Comparison of ENCODE assay signal across 8 mouse cellular contexts in the genomic region with DNA sequence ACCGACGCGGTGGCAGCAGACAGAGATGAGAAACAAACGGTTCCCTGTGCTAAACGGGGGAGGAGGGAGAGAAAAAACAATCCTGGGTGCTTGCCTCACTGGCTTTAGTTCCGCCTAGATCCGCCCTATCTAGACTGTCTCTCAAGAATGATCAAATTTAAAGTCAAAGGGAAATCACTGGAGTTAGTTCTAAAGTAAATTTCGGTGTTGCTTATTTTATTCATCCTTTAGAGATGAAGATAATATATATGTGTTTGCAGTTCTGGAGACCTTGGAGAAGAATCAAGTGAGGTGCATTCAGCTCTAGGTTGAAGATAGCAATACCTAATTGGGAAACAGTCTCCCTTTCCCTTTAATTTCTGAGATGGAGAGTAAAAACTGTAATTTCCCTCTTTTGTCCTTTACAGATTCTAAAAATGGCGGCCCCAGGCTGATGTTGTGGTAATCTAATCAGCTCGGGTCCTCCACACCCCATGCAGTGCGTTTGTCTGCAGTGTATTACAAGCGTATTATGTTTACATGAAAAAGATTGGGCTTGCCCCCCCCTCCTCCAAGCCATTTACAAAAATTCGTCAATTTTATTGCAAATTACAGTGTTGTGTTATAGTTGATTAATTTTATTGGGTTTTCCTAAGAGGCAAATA. TPM values are rescaled to one million over a fixed set of nuclear protein-coding genes. Genes with fewer than 3 reads are reported as not detected.
DNase-seq lines count a peak whose midpoint lies in the region; ATAC-seq and TF ChIP-seq lines count a peak whose summit lies in the region.

No protein-coding gene starts in this region.

- DNase-seq in heart, adult 9 months (ENCODE audit: low spot score in 2 of 2) = no peak
- no peak for DNase-seq in ES-E14 (ENCODE audit: low read depth, low spot score)
- peak; percentile 33 for DNase-seq in embryonic facial prominence, embryonic 10.5 days (ENCODE audit: low spot score)
- DNase-seq in midbrain, postnatal 0 days (ENCODE audit: low spot score) = peak; percentile 79
- no peak for DNase-seq in right cerebral cortex, postnatal 14 days
- DNase-seq in layer of hippocampus, adult 8-10 months (ENCODE audit: low spot score in 2 of 2) = no peak

- H3K9ac ChIP-seq in heart, embryonic 11.5 days (ENCODE audit: low read depth, low read length) = peak overlapping the region; percentile 100
- peak overlapping the region; percentile 97 for H3K9ac ChIP-seq in ES-E14 (ENCODE audit: insufficient read depth, low read depth, low read length, poor library complexity, severe bottlenecking)
- H3K9ac ChIP-seq in intestine, postnatal 0 days (ENCODE audit: low read depth, low read length) = peak overlapping the region; percentile 99
- peak overlapping the region; percentile 93 for H3K9ac ChIP-seq in midbrain, postnatal 0 days (replicated peaks; ENCODE audit: low read length, poor library complexity, severe bottlenecking)

- H3K9me3 ChIP-seq in heart, embryonic 11.5 days (replicated peaks; ENCODE audit: control insufficient read depth, low read length) = no peaks in the 10 kb centered on the region
- no peaks in the 10 kb centered on the region for H3K9me3 ChIP-seq in ES-E14 (ENCODE audit: control insufficient read depth, insufficient read depth, low read depth, low read length)
- H3K9me3 ChIP-seq in embryonic facial prominence, embryonic 10.5 days = no peaks in the 10 kb centered on the region
- no peaks in the 10 kb centered on the region for H3K9me3 ChIP-seq in intestine, postnatal 0 days (ENCODE audit: control insufficient read depth)
- no peaks in the 10 kb centered on the region for H3K9me3 ChIP-seq in midbrain, postnatal 0 days (ENCODE audit: low read length)

- H3K4me2 ChIP-seq in heart, embryonic 11.5 days = peak overlapping the region; percentile 92
- H3K4me2 ChIP-seq in intestine, postnatal 0 days (replicated peaks; ENCODE audit: low read depth) = peak overlapping the region; percentile 84
- H3K4me2 ChIP-seq in midbrain, postnatal 0 days (ENCODE audit: low read depth, low read length, poor library complexity, severe bottlenecking) = peak overlapping the region; percentile 80

- ATAC-seq in heart, embryonic 11.5 days (replicated peaks; ENCODE audit: insufficient number of reproducible peaks, low FRiP score, low TSS enrichment) = no peak
- no peak for ATAC-seq in intestine, postnatal 0 days
- ATAC-seq in midbrain, postnatal 0 days (ENCODE audit: low FRiP score) = no peak

- H3K4me3 ChIP-seq in heart, embryonic 11.5 days (ENCODE audit: low read depth, low read length) = peak overlapping the region; percentile 95
- peak overlapping the region; percentile 89 to 93 for H3K4me3 ChIP-seq in ES-E14 (ENCODE audit: insufficient read depth in 1 of 2, low read depth in 1 of 2, low read length in 2 of 2, poor library complexity in 1 of 2, severe bottlenecking in 1 of 2)
- peak overlapping the region; percentile 95 for H3K4me3 ChIP-seq in embryonic facial prominence, embryonic 10.5 days
- H3K4me3 ChIP-seq in intestine, postnatal 0 days (ENCODE audit: low read depth, low read length) = peak overlapping the region; percentile 85
- peak overlapping the region; percentile 95 for H3K4me3 ChIP-seq in midbrain, postnatal 0 days (ENCODE audit: low read depth, low read length)

- H3K4me1 ChIP-seq in heart, embryonic 11.5 days (ENCODE audit: control insufficient read depth, insufficient read depth, low read length) = peaks cover 5% of the 10 kb centered on the region
- H3K4me1 ChIP-seq in ES-E14 (ENCODE audit: control insufficient read depth in 2 of 2, insufficient read depth in 2 of 2, low read length in 2 of 2, poor library complexity in 1 of 2) = peaks cover 0 to 10% of the 10 kb centered on the region in 2 experiments; a peak in 2 of 4 replicates
- peaks cover 26% of the 10 kb centered on the region for H3K4me1 ChIP-seq in embryonic facial prominence, embryonic 10.5 days
- H3K4me1 ChIP-seq in intestine, postnatal 0 days (replicated peaks; ENCODE audit: control insufficient read depth, insufficient read depth, low read length) = 0 out of 2 replicates have a peak, but pooled peaks cover 4% of the 10 kb centered on the region
- peaks cover 4% of the 10 kb centered on the region; the same call in 1 of the 2 replicates for H3K4me1 ChIP-seq in midbrain, postnatal 0 days (ENCODE audit: insufficient read depth, low read length)

- no peaks in the 10 kb centered on the region for H3K27me3 ChIP-seq in heart, embryonic 11.5 days (ENCODE audit: control insufficient read depth, insufficient read depth, low read length)
- no peaks in the 10 kb centered on the region for H3K27me3 ChIP-seq in embryonic facial prominence, embryonic 10.5 days (replicated peaks; ENCODE audit: low read depth, poor library complexity, severe bottlenecking)
- H3K27me3 ChIP-seq in intestine, postnatal 0 days (replicated peaks; ENCODE audit: control insufficient read depth, insufficient read depth, low read length) = no peaks in the 10 kb centered on the region
- no peaks in the 10 kb centered on the region for H3K27me3 ChIP-seq in midbrain, postnatal 0 days (ENCODE audit: insufficient read depth, low read length)

- in situ Hi-C loops in ES-E14 (cut with MboI; ENCODE audit: low sequenced_read_pairs in 2 of 2, unreplicated experiment in 2 of 2) = no loop called here

- H3K36me3 ChIP-seq in heart, embryonic 11.5 days (ENCODE audit: control insufficient read depth, insufficient read depth, low read length) = no peaks in the 10 kb centered on the region
- H3K36me3 ChIP-seq in ES-E14 (ENCODE audit: control insufficient read depth, insufficient read depth, low read length, poor library complexity, severe bottlenecking) = 0 out of 2 replicates have a peak, but pooled peaks cover 2% of the 10 kb centered on the region
- no peaks in the 10 kb centered on the region for H3K36me3 ChIP-seq in embryonic facial prominence, embryonic 10.5 days (replicated peaks)
- H3K36me3 ChIP-seq in intestine, postnatal 0 days (ENCODE audit: control insufficient read depth, insufficient read depth) = no peaks in the 10 kb centered on the region
- H3K36me3 ChIP-seq in midbrain, postnatal 0 days (ENCODE audit: insufficient read depth, low read length) = no peaks in the 10 kb centered on the region

- H3K27ac ChIP-seq in heart, embryonic 11.5 days (ENCODE audit: low read depth, low read length) = peak overlapping the region; percentile 100
- peak overlapping the region; percentile 51; the same call in 1 of the 2 replicates for H3K27ac ChIP-seq in ES-E14 (ENCODE audit: insufficient read depth, low read depth, low read length, poor library complexity, severe bottlenecking)
- peak overlapping the region; percentile 100 for H3K27ac ChIP-seq in embryonic facial prominence, embryonic 10.5 days (replicated peaks)
- peak overlapping the region; percentile 100 for H3K27ac ChIP-seq in intestine, postnatal 0 days (ENCODE audit: low read depth, low read length)
- peak overlapping the region; percentile 100 for H3K27ac ChIP-seq in midbrain, postnatal 0 days (ENCODE audit: low read depth, low read length)

- WGBS in heart, embryonic 11.5 days (ENCODE audit: insufficient replicate concordance) = 1% methylated on average over 13 of the region's 13 CpGs
- under 1% methylated on average over 13 of the region's 13 CpGs for WGBS in embryonic facial prominence, embryonic 10.5 days
- under 1% methylated on average over 13 of the region's 13 CpGs for WGBS in intestine, postnatal 0 days
- under 1% methylated on average over 13 of the region's 13 CpGs for WGBS in midbrain, postnatal 0 days

- TF ChIP-seq CTCF in intestine, postnatal 0 days (IDR thresholded peaks at IDR 0.05; ENCODE audit: low read depth) = no peak
- TF ChIP-seq CTCF in midbrain, postnatal 0 days (IDR thresholded peaks at IDR 0.05) = no peak

TF ChIP-seq in ES-E14, 5 proteins besides CTCF, POLR2A, EP300 and RAD21:
- TF ChIP-seq ZNF384 (IDR thresholded peaks at IDR 0.05; ENCODE audit: low read depth, low read length) (0 out of 2 replicates have a peak, but pooled peaks have one; percentile 14), HCFC1 (IDR thresholded peaks at IDR 0.05; ENCODE audit: borderline replicate concordance, insufficient read depth, low read length) (no peak), ZC3H11A (IDR thresholded peaks at IDR 0.05; ENCODE audit: borderline replicate concordance, low read depth, low read length) (no peak)

RNA-seq across cellular contexts. Expression of a gene that starts 1.4 kb away (rescaled TPM):
- 61.5 and 65.2 TPM in 2 replicates for polyA plus RNA-seq in heart, embryonic 11.5 days (2014; fragmentation: Nextera tagmentation; extraction: Ambion mirVana)
- total RNA-seq in ES-E14 (2012; rRNA removed) = 9.1 and 19.2 TPM in 2 replicates
- 86.7 TPM in 2 replicates for polyA plus RNA-seq in embryonic facial prominence, embryonic 10.5 days (2016; fragmentation: Nextera tagmentation; extraction: Ambion mirVana)
- polyA plus RNA-seq in intestine, postnatal 0 days (2015; fragmentation: Nextera tagmentation; extraction: Ambion mirVana) = 44.8 and 49.3 TPM in 2 replicates
- 49.3 and 66.4 TPM in 2 replicates for total RNA-seq in midbrain, postnatal 0 days (2014; rRNA removed)
- 132 and 144 TPM in 2 replicates for polyA plus RNA-seq in midbrain, postnatal 0 days (2015; fragmentation: Nextera tagmentation; extraction: Ambion mirVana)
- 100 to 1,000 TPM in 1 of 4 experiments, 10 to 100 TPM in 3; 91.0 to 101 (median 96.8) TPM for total RNA-seq in layer of hippocampus, adult 8-10 months (2022)

Comparison
In these comparisons a context has a peak if more than half of its experiments do, and no peak if none do; other contexts are left out.
1. DNase-seq: peak in embryonic facial prominence, embryonic 10.5 days (single experiment) and midbrain, postnatal 0 days (single experiment); none in heart, adult 9 months (0 of 2), ES-E14 (single experiment), right cerebral cortex, postnatal 14 days (single experiment) and layer of hippocampus, adult 8-10 months (0 of 2).
2. Peak in every context shown above with its lines, with median percentiles within 50 percentile points of each other: H3K27ac ChIP-seq, H3K4me2 ChIP-seq, H3K4me3 ChIP-seq and H3K9ac ChIP-seq.